Mouse (Mus musculus) midbrain, postnatal 0 days (tissue): ENCODE data around the gene Col5a1. TPM values are rescaled to one million over a fixed set of nuclear protein-coding genes. Genes with fewer than 3 reads are reported as not detected.

ENCODE experiments used
- ATAC-seq: fragments of 200-750 bp; cut with Nextera tagmentation; 2 replicates; pipeline ENCODE4 v1.8.0; 2017; ENCODE audit warnings: moderate number of reproducible peaks, mild to moderate bottlenecking, moderate TSS enrichment, moderate library complexity; ENCODE audit not compliant: low FRiP score
- DNase-seq: peaks from one replicate; pipeline ENCODE4 v3.0.0-alpha.2; 2015; ENCODE audit warnings: low spot score
- H3K27ac ChIP-seq: fragments of 300-500 bp; sonication (generic); 2 replicates; pipeline ENCODE4 v1.5.1; 2014; ENCODE audit warnings: low read depth, mild to moderate bottlenecking, low read length, mixed read lengths
- H3K27me3 ChIP-seq: fragments of 300-500 bp; sonication (generic); 2 replicates; pipeline ENCODE4 v1.6.1; 2014; ENCODE audit warnings: low read length, control low read depth, mixed read lengths; ENCODE audit not compliant: insufficient read depth
- H3K36me3 ChIP-seq: fragments of 300-500 bp; sonication (generic); 2 replicates; pipeline ENCODE4 v1.6.1; 2014; ENCODE audit warnings: low read length, control low read depth, mixed read lengths; ENCODE audit not compliant: insufficient read depth
- H3K4me1 ChIP-seq: fragments of 300-500 bp; sonication (generic); 2 replicates; pipeline ENCODE4 v1.6.1; 2014; ENCODE audit warnings: mild to moderate bottlenecking, control low read depth, antibody characterized with exemption, low read length, mixed read lengths; ENCODE audit not compliant: insufficient read depth
- H3K4me2 ChIP-seq: fragments of 300-500 bp; sonication (generic); 2 replicates; pipeline ENCODE4 v1.6.1; 2014; ENCODE audit warnings: low read depth, mild to moderate bottlenecking, low read length, mixed read lengths; ENCODE audit not compliant: poor library complexity, severe bottlenecking
- H3K4me3 ChIP-seq: fragments of 300-500 bp; sonication (generic); 2 replicates; pipeline ENCODE4 v1.5.1; 2014; ENCODE audit warnings: low read depth, mild to moderate bottlenecking, low read length, moderate library complexity
- H3K9ac ChIP-seq: fragments of 300-500 bp; sonication (generic); replicated peaks from 2 replicates; pipeline ENCODE4 v1.6.1; 2014; ENCODE audit warnings: mild to moderate bottlenecking, low read length, moderate library complexity, mixed read lengths; ENCODE audit not compliant: poor library complexity, severe bottlenecking
- H3K9me3 ChIP-seq: fragments of 300-500 bp; sonication (generic); 2 replicates; pipeline ENCODE4 v1.6.1; 2016; ENCODE audit warnings: low read length, control low read depth
- CTCF ChIP-seq: IDR thresholded peaks from 2 replicates; pipeline ENCODE4 v1.5.1; 2016; ENCODE audit warnings: antibody characterized with exemption, mild to moderate bottlenecking
- WGBS: fragments of 180-500 bp; shearing (Covaris S2); extraction: QIAGEN DNeasy Blood & Tissue Kit; methylation state at CpG from one replicate; pipeline ENCODE4 v1.1.7; 2014; 5-methylcytosine and 5-hydroxymethylcytosine counted together
- polyA plus RNA-seq: library from polyadenylated mRNA; unstranded; fragments of >200 nt; fragmentation: Nextera tagmentation; extraction: Ambion mirVana; gene quantifications from 2 replicates; pipeline ENCODE4 v1.2.1, GENCODE M21; 2015
- total RNA-seq: library from RNA; depleted of rRNA; stranded (reverse); fragments of >200 nt; gene quantifications from 2 replicates; pipeline ENCODE4 v1.2.3, GENCODE M21; 2014

Gene Col5a1
- total and polyA plus RNA-seq, 2 experiments from 2014 or later, result 5.6 to 16.9 TPM

GRCm38 (mm10) chr2:27981621-27982535 is 95.7 kb downstream of the Col5a1 start:
- no peaks in the 10 kb centered on the region for H3K4me1 ChIP-seq
- no peak for ATAC-seq
- no peak for DNase-seq
- WGBS, result 85% methylated on average over 14 of the region's 14 CpGs
- no peaks in the 10 kb centered on the region for H3K27me3 ChIP-seq
- no peak for TF ChIP-seq CTCF
- H3K4me3 ChIP-seq, result no peak overlapping the region
- H3K36me3 ChIP-seq, result no peaks in the 10 kb centered on the region
- H3K4me2 ChIP-seq, result no peak overlapping the region
- no peak overlapping the region for H3K27ac ChIP-seq
- no peaks in the 10 kb centered on the region for H3K9me3 ChIP-seq
- no peak overlapping the region for H3K9ac ChIP-seq

- no peaks in the 10 kb centered on the region for H3K27me3 ChIP-seq
- ATAC-seq, result no peak
- no peak for DNase-seq
- no peak overlapping the region for H3K4me3 ChIP-seq
- H3K4me1 ChIP-seq, result no peaks in the 10 kb centered on the region
- H3K9ac ChIP-seq, result no peak overlapping the region
- H3K4me2 ChIP-seq, result no peak overlapping the region
- no peaks in the 10 kb centered on the region for H3K36me3 ChIP-seq
- TF ChIP-seq CTCF, result no peak
- H3K27ac ChIP-seq, result no peak overlapping the region
- H3K9me3 ChIP-seq, result no peaks in the 10 kb centered on the region
Measured at GRCm38 (mm10) chr2:27983093-27983492, 96.9 kb downstream of the Col5a1 start.

- no peaks in the 10 kb centered on the region for H3K27me3 ChIP-seq
- ATAC-seq (no peak), DNase-seq (peak; percentile 51)
- peak; percentile 70 for TF ChIP-seq CTCF
- H3K36me3 ChIP-seq, result no peaks in the 10 kb centered on the region
- no peak overlapping the region for H3K4me3 ChIP-seq
- H3K27ac ChIP-seq, result no peak overlapping the region
- 53% methylated on average over 3 of the region's 3 CpGs for WGBS
- H3K9me3 ChIP-seq, result no peaks in the 10 kb centered on the region
- H3K9ac ChIP-seq, result no peak overlapping the region
- H3K4me2 ChIP-seq, result no peak overlapping the region
- no peaks in the 10 kb centered on the region for H3K4me1 ChIP-seq
Measured at GRCm38 (mm10) chr2:27983884-27984283, 97.7 kb downstream of the Col5a1 start.

GRCm38 (mm10) chr2:27986751-27987150 is 100.5 kb downstream of the Col5a1 start:
- no peak for ATAC-seq
- H3K4me1 ChIP-seq, result peaks cover 3% of the 10 kb centered on the region; the same call in 1 of the 2 replicates
- H3K4me2 ChIP-seq, result no peak overlapping the region
- H3K9ac ChIP-seq, result no peak overlapping the region
- no peak overlapping the region for H3K4me3 ChIP-seq
- 94% methylated on average over 4 of the region's 4 CpGs for WGBS
- no peak for DNase-seq
- H3K36me3 ChIP-seq, result no peaks in the 10 kb centered on the region
- no peak overlapping the region for H3K27ac ChIP-seq
- no peaks in the 10 kb centered on the region for H3K9me3 ChIP-seq
- TF ChIP-seq CTCF, result no peak
- H3K27me3 ChIP-seq, result no peaks in the 10 kb centered on the region

GRCm38 (mm10) chr2:27990430-27991211 is 104.4 kb downstream of the Col5a1 start:
- no peak for ATAC-seq
- Histone ChIP-seq H3K36me3 (no peaks in the 10 kb centered on the region), H3K4me3 (no peak overlapping the region), H3K9me3 (no peaks in the 10 kb centered on the region), H3K27me3 (no peaks in the 10 kb centered on the region), H3K27ac (0 out of 2 replicates have a peak overlapping the region, but pooled peaks have one; percentile 47), H3K9ac (no peak overlapping the region), H3K4me2 (no peak overlapping the region), H3K4me1 (peaks cover 19% of the 10 kb centered on the region)
- 60% methylated on average over 11 of the region's 13 CpGs for WGBS
- no peak for DNase-seq
- no peak for TF ChIP-seq CTCF

GRCm38 (mm10) chr2:27993416-27993815 is 107.2 kb downstream of the Col5a1 start:
- Histone ChIP-seq H3K4me1 (peaks cover 20% of the 10 kb centered on the region), H3K4me3 (no peak overlapping the region), H3K9ac (no peak overlapping the region), H3K4me2 (no peak overlapping the region), H3K27ac (no peak overlapping the region; the same call in 1 of the 2 replicates), H3K9me3 (no peaks in the 10 kb centered on the region), H3K27me3 (no peaks in the 10 kb centered on the region), H3K36me3 (no peaks in the 10 kb centered on the region)
- ATAC-seq, result peak; percentile 43; the same call in 1 of the 2 replicates
- TF ChIP-seq CTCF, result 0 out of 2 replicates have a peak, but pooled peaks have one; percentile 1
- no peak for DNase-seq
- WGBS, result 51% methylated on average over 5 of the region's 5 CpGs
